Mouse (Mus musculus) urinary bladder, adult 2 months (tissue): ENCODE results near the gene Trim34b. TPM values are rescaled to one million over a fixed set of nuclear protein-coding genes. Genes with fewer than 3 reads are reported as not detected.
"Not testable (repeated sequence)": the region's sequence is repeated elsewhere in the genome, so short reads cannot be mapped to it uniquely, and the experiment has no call there.

Source experiments
- DNase-seq: peaks from one replicate; pipeline ENCODE4 v3.0.0; 2022; ENCODE audit warnings: low spot score
- polyA plus RNA-seq: library from polyadenylated mRNA; depleted of rRNA; stranded (reverse); fragments of >200 nt; gene quantifications from 2 replicates; pipeline ENCODE4 v1.2.3, GENCODE M21; 2012; rRNA removed

Gene Trim34b
- polyA plus RNA-seq: 0.37 and 0.48 TPM in 2 replicates

GRCm38 (mm10) chr7:104329171-104329570 is at the start of gene Trim34b:
TSS of gene Trim34b (plus strand) at chr7:104329471.
- not testable (repeated sequence) for DNase-seq

GRCm38 (mm10) chr7:104287576-104288443 is 41.5 kb upstream of the Trim34b start, which contains the start of gene Trim5:
TSS of gene Trim5 (minus strand) at chr7:104288094.
- not testable (repeated sequence) for DNase-seq

GRCm38 (mm10) chr7:104290641-104291040 is 38.6 kb upstream of the Trim34b start:
- no peak for DNase-seq

GRCm38 (mm10) chr7:104291638-104292400 is 37.5 kb upstream of the Trim34b start:
- no peak for DNase-seq

- DNase-seq: no peak
These were observed 14.4 kb upstream of the Trim34b start for GRCm38 (mm10) chr7:104314796-104315353.

GRCm38 (mm10) chr7:104315369-104316080 is 13.7 kb upstream of the Trim34b start, which contains the start of gene Trim12a:
TSS of gene Trim12a (minus strand) at chr7:104315466.
- DNase-seq: not testable (repeated sequence)

GRCm38 (mm10) chr7:104322028-104322427 is 7.2 kb upstream of the Trim34b start:
- no peak for DNase-seq

GRCm38 (mm10) chr7:104335547-104335946 is 6.3 kb downstream of the Trim34b start:
- DNase-seq: not testable (repeated sequence)

- not testable (repeated sequence) for DNase-seq
These were observed 11.5 kb downstream of the Trim34b start for GRCm38 (mm10) chr7:104340744-104341143.

- DNase-seq: not testable (repeated sequence)
These were observed 18.8 kb downstream of the Trim34b start for GRCm38 (mm10) chr7:104348043-104348442.

- peak; percentile 35 for DNase-seq
These were observed 23.7 kb downstream of the Trim34b start, which contains the start of gene Trim12c for GRCm38 (mm10) chr7:104352717-104353599. TSS of gene Trim12c (minus strand) at chr7:104353362.

GRCm38 (mm10) chr7:104353600-104353967 is 24.3 kb downstream of the Trim34b start:
- DNase-seq: no peak

- DNase-seq: no peak
These were observed 37.1 kb downstream of the Trim34b start for GRCm38 (mm10) chr7:104366339-104366738.

- no peak for DNase-seq
These were observed 40.6 kb downstream of the Trim34b start, which contains the start of gene Trim30b for GRCm38 (mm10) chr7:104369736-104370414. TSS of gene Trim30b (minus strand) at chr7:104369884.

Other genes with a start within 250 kb of the Trim34b start
- gene Olfr645, start 244.0 kb upstream of the Trim34b start, polyA plus RNA-seq: not detected in 2 replicates
- gene Olfr646, start 224.6 kb upstream of the Trim34b start, polyA plus RNA-seq: not detected in 2 replicates
- gene Ubqln5, start 199.6 kb upstream of the Trim34b start, polyA plus RNA-seq: not detected in 2 replicates
- gene Olfr643, start 192.1 kb upstream of the Trim34b start, polyA plus RNA-seq: not detected in 2 replicates
- gene Ubqln3, start 186.2 kb upstream of the Trim34b start, polyA plus RNA-seq: not detected in 2 replicates
- not detected in 2 replicates for gene Ubqlnl, start 178.9 kb upstream of the Trim34b start, polyA plus RNA-seq
- gene Olfm5, start 164.6 kb upstream of the Trim34b start, polyA plus RNA-seq: not detected in 2 replicates
- gene Olfr648, start 146.1 kb upstream of the Trim34b start, polyA plus RNA-seq: 0.03 and 0.07 TPM in 2 replicates
- not detected in 2 replicates for gene Olfr649, start 133.5 kb upstream of the Trim34b start, polyA plus RNA-seq
- gene Trim6, start 110.7 kb upstream of the Trim34b start, polyA plus RNA-seq: 0.62 and 0.98 TPM in 2 replicates
- gene Trim34a, start 85.0 kb upstream of the Trim34b start, polyA plus RNA-seq: 16.2 and 16.7 TPM in 2 replicates
- gene Trim5, start 41.4 kb upstream of the Trim34b start, polyA plus RNA-seq: 2.7 TPM in 2 replicates
- gene Trim12a, start 14.0 kb upstream of the Trim34b start, polyA plus RNA-seq: 20.1 and 25.7 TPM in 2 replicates
- gene Trim12c, start 23.9 kb downstream of the Trim34b start, polyA plus RNA-seq: 11.9 and 14.2 TPM in 2 replicates
- gene Trim30b, start 40.4 kb downstream of the Trim34b start, polyA plus RNA-seq: 0.29 and 0.32 TPM in 2 replicates
- 0.29 and 0.34 TPM in 2 replicates for gene Trim30c, start 71.4 kb downstream of the Trim34b start, polyA plus RNA-seq
- gene Trim30a, start 135.7 kb downstream of the Trim34b start, polyA plus RNA-seq: 11.3 and 12.1 TPM in 2 replicates
- 7.9 and 8.7 TPM in 2 replicates for gene Trim30d, start 178.4 kb downstream of the Trim34b start, polyA plus RNA-seq
- gene Olfr651, start 220.7 kb downstream of the Trim34b start, polyA plus RNA-seq: not detected in 2 replicates
- not detected in 2 replicates for gene Olfr652, start 231.4 kb downstream of the Trim34b start, polyA plus RNA-seq
- gene Olfr653, start 247.8 kb downstream of the Trim34b start, polyA plus RNA-seq: not detected in 2 replicates